21 mouse cellular contexts compared by ENCODE assay signal in genomic region chr7:38030606-38031005, GRCm38 (mm10). TPM values are rescaled to one million over a fixed set of nuclear protein-coding genes. Genes with fewer than 3 reads are reported as not detected.
DNase-seq lines count a peak whose midpoint lies in the region; ATAC-seq and TF ChIP-seq lines count a peak whose summit lies in the region.
"Had no signal": no experiment of that assay in that cellular context is flagged by ENCODE, and none has a peak within 500 bp of the region (broad histone marks: within the 10 kb centered on the region; RNA-seq: fewer than 3 reads in every experiment).

No protein-coding gene starts in this region.

- 26% methylated on average over 6 of the region's 6 CpGs for WGBS in stomach, embryonic 14.5 days
- 24% methylated on average over 6 of the region's 6 CpGs for WGBS in stomach, postnatal 0 days

- H3K4me2 ChIP-seq in stomach, embryonic 14.5 days (replicated peaks; ENCODE audit: low read depth, low read length): no peak overlapping the region
- no peak overlapping the region for H3K4me2 ChIP-seq in stomach, postnatal 0 days (replicated peaks; ENCODE audit: low read depth)
- H3K4me2 ChIP-seq: heart, embryonic 11.5 days; midbrain, embryonic 15.5 days; neural tube, embryonic 13.5 days had no signal

- no peaks in the 10 kb centered on the region for H3K36me3 ChIP-seq in stomach, embryonic 14.5 days (ENCODE audit: control insufficient read depth, insufficient read depth, low read length)
- H3K36me3 ChIP-seq in stomach, postnatal 0 days (ENCODE audit: control insufficient read depth, insufficient read depth, low read length): no peaks in the 10 kb centered on the region
- H3K36me3 ChIP-seq: midbrain, embryonic 15.5 days; neural tube, embryonic 13.5 days had no signal

- no peaks in the 10 kb centered on the region for H3K4me1 ChIP-seq in stomach, embryonic 14.5 days (ENCODE audit: control insufficient read depth, insufficient read depth, low read length)
- no peaks in the 10 kb centered on the region for H3K4me1 ChIP-seq in stomach, postnatal 0 days (replicated peaks; ENCODE audit: control insufficient read depth, insufficient read depth)
- H3K4me1 ChIP-seq: midbrain, embryonic 15.5 days; neural tube, embryonic 13.5 days had no signal

- peak; percentile 57 for DNase-seq in heart, adult 11 months
- DNase-seq in heart, postnatal 25 days (ENCODE audit: low spot score): no peak
- no peak for DNase-seq in stomach, postnatal 0 days (ENCODE audit: low spot score)
- peak; percentile 35 for DNase-seq in ZHBTc4 (ENCODE audit: low read depth, low spot score)
- DNase-seq in yolk sac, embryonic 10.5 days (ENCODE audit: low spot score): peak; percentile 69
- DNase-seq in cerebellum, adult 9-11 months: no peak
- DNase-seq in frontal cortex, adult 2 months (ENCODE audit: extremely low spot score in 1 of 2, low spot score in 1 of 2): no peak
- DNase-seq: adrenal gland, postnatal 14 days; cerebellum, adult 9-10 months; kidney, adult 9 months; kidney, postnatal 14 days; lung, postnatal 14 days; right cerebral cortex, adult 18-20 months; thymus, adult 2 months; thymus, postnatal 4 days had no signal

- H3K27me3 ChIP-seq in stomach, embryonic 14.5 days (ENCODE audit: control insufficient read depth, insufficient read depth, low read length): no peaks in the 10 kb centered on the region
- H3K27me3 ChIP-seq in stomach, postnatal 0 days (ENCODE audit: control insufficient read depth, insufficient read depth, low read length): no peaks in the 10 kb centered on the region
- H3K27me3 ChIP-seq: midbrain, embryonic 15.5 days; neural tube, embryonic 13.5 days had no signal

- intact Hi-C loops in heart, postnatal 25 days (cut with DNase I): no loop called here

- H3K9ac ChIP-seq in stomach, embryonic 14.5 days (replicated peaks; ENCODE audit: low read depth, low read length): no peak overlapping the region
- H3K9ac ChIP-seq in stomach, postnatal 0 days (ENCODE audit: low read length): no peak overlapping the region
- H3K9ac ChIP-seq: midbrain, embryonic 15.5 days; neural tube, embryonic 13.5 days had no signal

- 0 out of 2 replicates have a peak, but pooled peaks have one; percentile 28 for ATAC-seq in stomach, embryonic 14.5 days (ENCODE audit: insufficient number of reproducible peaks, insufficient read depth, low FRiP score, low read depth)
- no peak for ATAC-seq in stomach, postnatal 0 days (ENCODE audit: low FRiP score, low TSS enrichment)
- ATAC-seq: hindbrain, postnatal 0 days; midbrain, embryonic 15.5 days had no signal

- no peak for TF ChIP-seq CTCF in stomach, postnatal 0 days (IDR thresholded peaks at IDR 0.05; ENCODE audit: low read depth)

- H3K9me3 ChIP-seq in stomach, embryonic 14.5 days (ENCODE audit: control insufficient read depth, low read depth, low read length): no peaks in the 10 kb centered on the region
- H3K9me3 ChIP-seq in stomach, postnatal 0 days (ENCODE audit: control insufficient read depth, low read length): no peaks in the 10 kb centered on the region
- H3K9me3 ChIP-seq: midbrain, embryonic 15.5 days; neural tube, embryonic 13.5 days had no signal

- no peak overlapping the region for H3K4me3 ChIP-seq in stomach, embryonic 14.5 days (ENCODE audit: low read depth, low read length)
- H3K4me3 ChIP-seq in stomach, postnatal 0 days (ENCODE audit: low read depth, low read length): no peak overlapping the region
- H3K4me3 ChIP-seq: midbrain, embryonic 15.5 days; myocyte; neural tube, embryonic 13.5 days had no signal

- no peak overlapping the region for H3K27ac ChIP-seq in stomach, embryonic 14.5 days (ENCODE audit: low read length)
- H3K27ac ChIP-seq in stomach, postnatal 0 days (replicated peaks): no peak overlapping the region
- H3K27ac ChIP-seq: hindbrain, postnatal 0 days; midbrain, embryonic 15.5 days; neural tube, embryonic 13.5 days had no signal

- no peak for TF ChIP-seq EP300 in stomach, postnatal 0 days (optimal IDR thresholded peaks at IDR 0.05)

RNA-seq across cellular contexts. Expression of gene Uri1, which starts 7.3 kb away (rescaled TPM):
- total RNA-seq in heart, postnatal 25 days (2021): 10 to 100 TPM; 15.4 to 17.4 TPM
- 42.0 and 45.2 TPM in 2 replicates for polyA plus RNA-seq in stomach, embryonic 14.5 days (2014; fragmentation: Nextera tagmentation; extraction: Ambion mirVana)
- polyA plus RNA-seq in stomach, postnatal 0 days (2015; fragmentation: Nextera tagmentation; extraction: Ambion mirVana): 28.0 and 31.6 TPM in 2 replicates
- 35.5 and 39.9 TPM in 2 replicates for polyA plus RNA-seq in frontal cortex, adult 2 months (2012; rRNA removed)

Comparison
In these comparisons a context has a peak if more than half of its experiments do, and no peak if none do; other contexts are left out.
1. DNase-seq: peak in heart, adult 11 months (single experiment), ZHBTc4 (single experiment) and yolk sac, embryonic 10.5 days (single experiment); none in heart, postnatal 25 days (single experiment), stomach, postnatal 0 days (single experiment), cerebellum, adult 9-11 months (single experiment) and frontal cortex, adult 2 months (0 of 2).